7 mouse cellular contexts compared by ENCODE assay signal in the genomic region with DNA sequence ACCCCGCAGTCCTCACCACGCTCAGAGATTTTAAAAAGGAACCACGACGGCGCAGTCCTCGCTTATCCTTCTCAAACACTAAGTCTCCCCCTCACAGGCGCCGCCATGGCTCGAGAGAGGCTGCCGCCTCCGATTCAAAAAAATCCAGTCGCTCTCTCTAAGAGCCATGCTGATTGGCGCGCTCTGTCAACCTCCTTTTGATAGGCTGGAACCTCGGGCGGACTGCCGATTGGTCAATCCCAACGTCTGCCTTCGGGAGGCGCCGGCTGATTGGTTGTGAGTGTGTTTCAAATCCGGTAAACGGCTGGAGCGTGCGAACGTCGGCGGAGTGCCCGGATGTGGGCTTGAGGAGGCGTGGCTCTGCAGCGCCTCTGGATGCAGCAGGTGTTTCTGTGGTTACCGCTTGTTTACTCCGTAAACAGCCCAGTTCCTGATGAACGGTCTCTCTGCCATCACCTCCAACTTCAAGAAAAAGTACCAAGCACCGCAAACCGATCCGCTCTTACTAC. TPM values are rescaled to one million over a fixed set of nuclear protein-coding genes. Genes with fewer than 3 reads are reported as not detected.
DNase-seq lines count a peak whose midpoint lies in the region; ATAC-seq and TF ChIP-seq lines count a peak whose summit lies in the region.

TSS of gene Ect2 (minus strand) at position 178 of the 509 bp plus-strand sequence.

- no peaks in the 10 kb centered on the region for H3K27me3 ChIP-seq in embryonic facial prominence, embryonic 10.5 days (replicated peaks; ENCODE audit: low read depth, poor library complexity, severe bottlenecking)
- H3K27me3 ChIP-seq in intestine, postnatal 0 days (replicated peaks; ENCODE audit: control insufficient read depth, insufficient read depth, low read length) = no peaks in the 10 kb centered on the region
- H3K27me3 ChIP-seq in midbrain, embryonic 12.5 days = no peaks in the 10 kb centered on the region
- no peaks in the 10 kb centered on the region for H3K27me3 ChIP-seq in small intestine, adult 2 months (ENCODE audit: control insufficient read depth, insufficient read depth, low read length)

- peak within 1 kb of the TSS; percentile 85 for H3K4me2 ChIP-seq in intestine, postnatal 0 days (replicated peaks; ENCODE audit: low read depth)
- H3K4me2 ChIP-seq in midbrain, embryonic 12.5 days (replicated peaks) = peak within 1 kb of the TSS; percentile 64

- intact Hi-C loops in left cerebral cortex, postnatal 4 days (cut with DNase I) = no loop called here

- ATAC-seq in intestine, postnatal 0 days = peak; percentile 98
- ATAC-seq in midbrain, embryonic 12.5 days (ENCODE audit: low FRiP score, low read depth) = peak; percentile 100

- no peaks in the 10 kb centered on the region for H3K9me3 ChIP-seq in embryonic facial prominence, embryonic 10.5 days
- no peaks in the 10 kb centered on the region for H3K9me3 ChIP-seq in intestine, postnatal 0 days (ENCODE audit: control insufficient read depth)
- no peaks in the 10 kb centered on the region for H3K9me3 ChIP-seq in midbrain, embryonic 12.5 days

- peaks cover 30% of the 10 kb centered on the region for H3K36me3 ChIP-seq in embryonic facial prominence, embryonic 10.5 days (replicated peaks)
- H3K36me3 ChIP-seq in intestine, postnatal 0 days (ENCODE audit: control insufficient read depth, insufficient read depth) = no peaks in the 10 kb centered on the region
- peaks cover 10% of the 10 kb centered on the region; the same call in 1 of the 2 replicates for H3K36me3 ChIP-seq in midbrain, embryonic 12.5 days
- H3K36me3 ChIP-seq in small intestine, adult 2 months (ENCODE audit: control insufficient read depth, insufficient read depth, low read length) = peaks cover 2% of the 10 kb centered on the region; the same call in 1 of the 2 replicates

- peak; percentile 98 for DNase-seq in adrenal gland, postnatal 10 days
- DNase-seq in embryonic facial prominence, embryonic 10.5 days (ENCODE audit: low spot score) = peak; percentile 99
- peak; percentile 80 for DNase-seq in gonadal fat pad, adult 2 months (ENCODE audit: low read depth)
- DNase-seq in left cerebral cortex, postnatal 4 days = peak; percentile 99

- H3K4me3 ChIP-seq in embryonic facial prominence, embryonic 10.5 days = peak within 1 kb of the TSS; percentile 94
- H3K4me3 ChIP-seq in intestine, postnatal 0 days (ENCODE audit: low read depth, low read length) = peak within 1 kb of the TSS; percentile 83
- H3K4me3 ChIP-seq in midbrain, embryonic 12.5 days = peak within 1 kb of the TSS; percentile 90
- peak within 1 kb of the TSS; percentile 99 for H3K4me3 ChIP-seq in small intestine, adult 2 months (ENCODE audit: low read depth, low read length)

- TF ChIP-seq POLR2A in small intestine, adult 2 months (IDR thresholded peaks at IDR 0.05; ENCODE audit: low read depth, low read length) = peak; percentile 5; the same call in 1 of the 2 replicates

- H3K9ac ChIP-seq in intestine, postnatal 0 days (ENCODE audit: low read depth, low read length) = peak within 1 kb of the TSS; percentile 69
- peak within 1 kb of the TSS; percentile 74 for H3K9ac ChIP-seq in midbrain, embryonic 12.5 days (replicated peaks)

- WGBS in embryonic facial prominence, embryonic 10.5 days = under 1% methylated on average over 37 of the region's 37 CpGs
- WGBS in intestine, postnatal 0 days = under 1% methylated on average over 37 of the region's 37 CpGs
- under 1% methylated on average over 37 of the region's 37 CpGs for WGBS in midbrain, embryonic 12.5 days
- under 1% methylated on average over 37 of the region's 37 CpGs for WGBS in small intestine, adult 2 months

- H3K4me1 ChIP-seq in embryonic facial prominence, embryonic 10.5 days = peaks cover 41% of the 10 kb centered on the region
- peaks cover 14% of the 10 kb centered on the region; the same call in 1 of the 2 replicates for H3K4me1 ChIP-seq in intestine, postnatal 0 days (replicated peaks; ENCODE audit: control insufficient read depth, insufficient read depth, low read length)
- peaks cover 30% of the 10 kb centered on the region for H3K4me1 ChIP-seq in midbrain, embryonic 12.5 days
- peaks cover 14% of the 10 kb centered on the region for H3K4me1 ChIP-seq in small intestine, adult 2 months (ENCODE audit: control insufficient read depth, insufficient read depth, insufficient read length, low read length)

- 0 out of 2 replicates have a peak, but pooled peaks have one; percentile 21 for TF ChIP-seq CTCF in intestine, postnatal 0 days (IDR thresholded peaks at IDR 0.05; ENCODE audit: low read depth)
- TF ChIP-seq CTCF in small intestine, adult 2 months (IDR thresholded peaks at IDR 0.05; ENCODE audit: extremely low read depth, insufficient read length, insufficient replicate concordance, low read depth, low read length) = no peak

- peak within 1 kb of the TSS; percentile 97 for H3K27ac ChIP-seq in embryonic facial prominence, embryonic 10.5 days (replicated peaks)
- peak within 1 kb of the TSS; percentile 57 for H3K27ac ChIP-seq in intestine, postnatal 0 days (ENCODE audit: low read depth, low read length)
- peak within 1 kb of the TSS; percentile 63 for H3K27ac ChIP-seq in midbrain, embryonic 12.5 days (replicated peaks)
- H3K27ac ChIP-seq in small intestine, adult 2 months (ENCODE audit: insufficient read depth, low read depth, low read length) = peak within 1 kb of the TSS; percentile 33

RNA-seq across cellular contexts. Expression of gene Ect2, which starts in this region (rescaled TPM):
- total RNA-seq in adrenal gland, postnatal 10 days (2021) = 10 to 100 TPM; 13.2 to 17.2 TPM
- 82.4 and 85.0 TPM in 2 replicates for polyA plus RNA-seq in embryonic facial prominence, embryonic 10.5 days (2016; fragmentation: Nextera tagmentation; extraction: Ambion mirVana)
- polyA plus RNA-seq in gonadal fat pad, adult 2 months (2012; rRNA removed) = 0.84 and 1.0 TPM in 2 replicates
- polyA plus RNA-seq in intestine, postnatal 0 days (2015; fragmentation: Nextera tagmentation; extraction: Ambion mirVana) = 8.4 and 9.1 TPM in 2 replicates
- total RNA-seq in left cerebral cortex, postnatal 4 days (2021) = 1 to 10 TPM; 6.0 to 6.6 TPM
- 77.0 and 82.6 TPM in 2 replicates for polyA plus RNA-seq in midbrain, embryonic 12.5 days (2016; fragmentation: Nextera tagmentation; extraction: Ambion mirVana)
- 0.60 and 1.4 TPM in 2 replicates for polyA plus RNA-seq in small intestine, adult 2 months (2012; rRNA removed)

Comparison
In these comparisons a context has a peak if more than half of its experiments do, and no peak if none do; other contexts are left out.
1. Peak in every context shown above with its lines: DNase-seq, ATAC-seq, H3K4me3 ChIP-seq and H3K27ac ChIP-seq.
2. H3K27ac ChIP-seq: peak in every context shown above with its lines; median percentile 97 in embryonic facial prominence, embryonic 10.5 days; 63 in midbrain, embryonic 12.5 days; 57 in intestine, postnatal 0 days; 33 in small intestine, adult 2 months.